Mouse (Mus musculus) left cerebral cortex, adult 2 months (tissue): ENCODE results near the gene Ntrk2. TPM values are rescaled to one million over a fixed set of nuclear protein-coding genes. Genes with fewer than 3 reads are reported as not detected.

Source experiments
- DNase-seq, 2 experiments: peaks; one replicate each; pipeline ENCODE4 v3.0.0; 2021 to 2022; ENCODE audit warnings: low spot score in 2 of 2, mixed read lengths in 1 of 2; ENCODE audit errors: extremely low spot score in 1 of 2
- H3K27ac ChIP-seq: fragments of 200-600 bp; 2 replicates; pipeline ENCODE4 v1.8.1; 2022
- H3K4me3 ChIP-seq: fragments of 200-600 bp; 2 replicates; pipeline ENCODE4 v1.8.1; 2022
- CTCF ChIP-seq: fragments of 200-600 bp; IDR thresholded peaks from 2 replicates; pipeline ENCODE4 v1.8.1; 2022; ENCODE audit warnings: antibody characterized with exemption, mild to moderate bottlenecking, moderate library complexity
- intact Hi-C: fragments of 180-260 bp; cut with DNase I; formaldehyde crosslinking; loops from one replicate; pipeline ENCODE4 v1.15.1; 2025
- total RNA-seq, 2 experiments: library from RNA; stranded (reverse); gene quantifications; 2 replicates each; pipeline ENCODE4 v1.2.3; 2021

The Ntrk2 gene
- total RNA-seq, 2 experiments from 2014 or later: 425 to 426 TPM

DNA sequence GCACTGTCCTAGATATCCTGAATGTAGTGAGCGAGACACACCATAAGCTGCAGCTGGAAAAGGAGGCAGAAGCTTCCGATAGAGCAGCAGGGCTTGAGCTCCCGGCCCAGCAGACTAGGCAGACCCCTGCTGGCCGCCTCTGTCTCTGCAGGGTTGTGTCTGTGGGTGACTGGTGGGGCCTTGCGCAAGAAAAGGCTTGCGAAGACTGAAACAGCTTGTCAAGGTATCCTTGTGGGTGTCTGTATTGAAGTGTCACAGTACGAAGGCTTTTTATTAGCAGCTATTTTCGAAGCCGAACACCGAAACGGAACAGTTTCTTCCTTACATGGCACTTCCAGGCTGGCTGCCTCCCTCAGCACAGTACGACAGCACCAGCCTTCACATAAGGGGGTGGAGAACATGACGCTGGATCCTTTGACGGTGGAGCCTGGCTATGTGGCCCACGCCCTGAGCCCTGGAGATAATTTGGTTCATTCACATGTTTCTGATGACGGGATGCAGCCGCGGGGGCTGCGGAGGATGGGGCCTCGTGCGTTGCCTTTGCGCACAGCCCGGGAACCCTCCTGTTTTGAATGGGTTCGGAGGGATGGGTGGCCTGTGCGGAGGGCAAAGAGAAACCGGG, 267.4 kb downstream of the Ntrk2 start:
- peak; percentile 89 to 91 for DNase-seq
- intact Hi-C loops: loop anchor here (1.0 to 5.0 kb wide), 9 partner anchors 61 to 436 kb away; no protein-coding TSS in a partner anchor
- H3K27ac ChIP-seq: peak overlapping the region; percentile 78
- peak; percentile 95 for TF ChIP-seq CTCF
- H3K4me3 ChIP-seq: no peak overlapping the region

- no peak for DNase-seq
- Histone ChIP-seq H3K27ac (peak overlapping the region; percentile 38; the same call in 1 of the 2 replicates), H3K4me3 (no peak overlapping the region)
- TF ChIP-seq CTCF: no peak
- intact Hi-C loops: no loop called here
These were observed 270.1 kb downstream of the Ntrk2 start for GRCm38 (mm10) chr13:59076489-59076888.

DNA sequence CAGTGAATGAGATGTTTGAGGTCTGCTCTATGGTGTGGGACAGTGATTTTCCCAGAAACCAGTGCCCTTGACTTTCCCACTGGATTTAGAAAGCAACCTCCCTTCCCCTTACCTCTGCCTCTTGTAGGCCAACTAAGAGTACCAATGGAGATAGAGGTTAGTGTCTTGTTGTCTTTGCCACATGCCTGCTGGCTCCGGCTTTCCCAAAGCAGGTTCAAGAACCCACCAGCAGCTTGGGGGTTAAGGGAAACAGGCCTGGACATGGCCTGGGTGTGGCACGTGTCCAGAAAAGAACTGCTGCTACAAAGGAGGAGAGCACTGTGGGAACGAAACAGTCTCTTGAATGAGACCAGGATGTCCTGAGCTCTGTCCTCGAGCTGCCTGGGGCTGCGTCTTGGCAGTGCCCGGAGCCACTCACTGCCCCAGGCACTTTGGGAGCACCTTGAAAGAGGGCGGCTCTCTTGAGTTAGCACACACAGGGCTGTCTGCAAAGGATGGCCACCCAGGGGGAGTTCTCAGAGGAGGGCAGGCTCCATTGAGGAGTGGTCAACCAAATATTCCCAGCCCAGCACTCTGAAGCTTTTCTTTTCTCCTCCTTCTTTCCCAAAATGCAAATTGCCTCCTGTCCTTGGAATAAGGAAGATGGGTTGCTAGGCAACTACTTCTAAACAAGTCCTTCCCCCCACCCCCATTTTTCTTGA, 273.5 kb downstream of the Ntrk2 start:
- no peak for TF ChIP-seq CTCF
- intact Hi-C loops: loop anchor here (1.0 kb wide), 1 partner anchor 63 kb away; no protein-coding TSS in a partner anchor
- DNase-seq: no peak

GRCm38 (mm10) chr13:59080468-59080867, 274.1 kb downstream of the Ntrk2 start:
- Histone ChIP-seq H3K27ac (peak overlapping the region; percentile 75), H3K4me3 (no peak overlapping the region)
- no peak for TF ChIP-seq CTCF
- intact Hi-C loops: loop anchor here (1.0 kb wide), 1 partner anchor 63 kb away; no protein-coding TSS in a partner anchor
- no peak for DNase-seq

More for the DNA sequence above, 273.5 kb downstream of the Ntrk2 start:
- Histone ChIP-seq H3K27ac (peak overlapping the region; percentile 75), H3K4me3 (no peak overlapping the region)

GRCm38 (mm10) chr13:59089016-59089415, 282.6 kb downstream of the Ntrk2 start:
- peak overlapping the region; percentile 65 for H3K27ac ChIP-seq
- no peak overlapping the region for H3K4me3 ChIP-seq
- no peak for DNase-seq
- no peak for TF ChIP-seq CTCF
- intact Hi-C loops: no loop called here

- no peak overlapping the region for H3K4me3 ChIP-seq
- intact Hi-C loops: loop anchor here (5.0 to 10.0 kb wide), 3 partner anchors 56 to 303 kb away; partner anchors contain the start of gene Ntrk2
- no peak for DNase-seq
These were observed 285.0 kb downstream of the Ntrk2 start for GRCm38 (mm10) chr13:59091138-59091971.

GRCm38 (mm10) chr13:59092045-59092857, 285.9 kb downstream of the Ntrk2 start:
- H3K27ac ChIP-seq: peak overlapping the region; percentile 95
- intact Hi-C loops: loop anchor here (5.0 to 10.0 kb wide), 3 partner anchors 55 to 303 kb away; partner anchors contain the start of gene Ntrk2
- TF ChIP-seq CTCF: no peak
- DNase-seq: no peak
- H3K4me3 ChIP-seq: no peak overlapping the region

More at GRCm38 (mm10) chr13:59091138-59091971, 285.0 kb downstream of the Ntrk2 start:
- peak overlapping the region; percentile 92 for H3K27ac ChIP-seq
- TF ChIP-seq CTCF: no peak

DNA sequence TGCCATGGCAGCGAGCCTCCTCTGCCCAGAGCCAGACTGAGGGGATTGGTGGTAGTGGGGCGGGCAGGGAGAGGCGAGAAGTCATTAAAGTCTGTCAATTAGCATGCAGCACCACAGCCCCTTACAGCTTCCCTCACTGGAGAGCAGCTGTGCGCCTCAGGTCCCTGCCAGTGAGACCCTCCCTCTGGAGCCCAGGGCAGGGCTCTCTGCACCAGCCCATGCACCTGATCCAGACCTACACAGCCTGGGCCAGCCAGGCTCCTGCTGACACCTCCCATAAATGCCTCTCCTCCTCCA, 286.4 kb downstream of the Ntrk2 start:
- Histone ChIP-seq H3K4me3 (no peak overlapping the region), H3K27ac (peak overlapping the region; percentile 95)
- peak; percentile 81 to 83 for DNase-seq
- intact Hi-C loops: loop anchor here (5.0 to 10.0 kb wide), 3 partner anchors 54 to 302 kb away; partner anchors contain the start of gene Ntrk2
- TF ChIP-seq CTCF: no peak

GRCm38 (mm10) chr13:59094722-59095121, 288.4 kb downstream of the Ntrk2 start:
- intact Hi-C loops: loop anchor here (5.0 to 10.0 kb wide), 3 partner anchors 53 to 300 kb away; partner anchors contain the start of gene Ntrk2
- no peak; the same call in 1 of the 2 replicates for TF ChIP-seq CTCF
- Histone ChIP-seq H3K27ac (peak overlapping the region; percentile 96), H3K4me3 (no peak overlapping the region)
- DNase-seq: no peak

- no peak for DNase-seq
- no peak for TF ChIP-seq CTCF
- H3K27ac ChIP-seq: peak overlapping the region; percentile 96
- no peak overlapping the region for H3K4me3 ChIP-seq
- intact Hi-C loops: loop anchor here (10.0 kb wide), 1 partner anchor 299 kb away; no protein-coding TSS in a partner anchor
These were observed 289.5 kb downstream of the Ntrk2 start for GRCm38 (mm10) chr13:59095811-59096391.
